Mouse (Mus musculus) embryonic facial prominence, embryonic 11.5 days (tissue): ENCODE data around the gene Sf3a3. TPM values are rescaled to one million over a fixed set of nuclear protein-coding genes. Genes with fewer than 3 reads are reported as not detected.
A peak's percentile ranks its signal among the peaks of the same experiment; 100 is the strongest.

Source experiments
- ATAC-seq: fragments of 200-750 bp; cut with Nextera tagmentation; replicated peaks from 2 replicates; pipeline ENCODE4 v1.8.0; 2017; ENCODE audit warnings: low read depth; ENCODE audit not compliant: insufficient number of reproducible peaks, low FRiP score, low TSS enrichment
- DNase-seq: peaks from one replicate; pipeline ENCODE4 v3.0.0-alpha.2; 2015; ENCODE audit warnings: low spot score
- H3K27ac ChIP-seq: fragments of 300-500 bp; sonication (generic); replicated peaks from 2 replicates; pipeline ENCODE4 v1.5.1; 2014; ENCODE audit warnings: mild to moderate bottlenecking, low read depth, low read length, control low read depth
- H3K27me3 ChIP-seq: fragments of 300-500 bp; sonication (generic); 2 replicates; pipeline ENCODE4 v1.6.1; 2014; ENCODE audit warnings: mild to moderate bottlenecking, low read length, moderate library complexity, mixed read lengths; ENCODE audit not compliant: control insufficient read depth, insufficient read depth
- H3K36me3 ChIP-seq: fragments of 300-500 bp; sonication (generic); replicated peaks from 2 replicates; pipeline ENCODE4 v1.6.1; 2014; ENCODE audit warnings: low read depth, mild to moderate bottlenecking, low read length, moderate library complexity, mixed read lengths; ENCODE audit not compliant: control insufficient read depth, insufficient read depth
- H3K4me1 ChIP-seq: fragments of 300-500 bp; sonication (generic); 2 replicates; pipeline ENCODE4 v1.6.1; 2014; ENCODE audit warnings: low read length, mixed read lengths; ENCODE audit not compliant: control insufficient read depth, insufficient read depth
- H3K4me2 ChIP-seq: fragments of 300-500 bp; sonication (generic); 2 replicates; pipeline ENCODE4 v1.6.1; 2014; ENCODE audit warnings: low read depth, mild to moderate bottlenecking, control low read depth, low read length, moderate library complexity
- H3K4me3 ChIP-seq: fragments of 300-500 bp; sonication (generic); 2 replicates; pipeline ENCODE4 v1.5.1; 2014; ENCODE audit warnings: low read depth, low read length, control low read depth
- H3K9ac ChIP-seq: fragments of 300-500 bp; sonication (generic); replicated peaks from 2 replicates; pipeline ENCODE4 v1.6.1; 2014; ENCODE audit warnings: mild to moderate bottlenecking, control low read depth, low read length
- H3K9me3 ChIP-seq: fragments of 300-500 bp; sonication (generic); replicated peaks from 2 replicates; pipeline ENCODE4 v1.6.1; 2016; ENCODE audit warnings: mild to moderate bottlenecking, low read length, inconsistent platforms, mixed read lengths; ENCODE audit not compliant: control insufficient read depth
- WGBS: fragments of 180-500 bp; shearing (Covaris S2); extraction: QIAGEN DNeasy Blood & Tissue Kit; methylation state at CpG from one replicate; pipeline ENCODE4 v1.1.7; 2014; 5-methylcytosine and 5-hydroxymethylcytosine counted together
- polyA plus RNA-seq: library from polyadenylated mRNA; unstranded; fragments of >200 nt; fragmentation: Nextera tagmentation; extraction: Ambion mirVana; gene quantifications from 2 replicates; pipeline ENCODE4 v1.2.1, GENCODE M21; 2014

Gene Sf3a3
- polyA plus RNA-seq, 1 experiment from 2014 or later = 236 TPM

- Histone ChIP-seq H3K4me2 (no peak overlapping the region), H3K4me1 (no peaks in the 10 kb centered on the region), H3K27ac (no peak overlapping the region), H3K4me3 (no peak overlapping the region), H3K27me3 (no peaks in the 10 kb centered on the region), H3K9me3 (no peaks in the 10 kb centered on the region), H3K36me3 (no peaks in the 10 kb centered on the region; the same call in 1 of the 2 replicates), H3K9ac (no peak overlapping the region)
- DNase-seq = no peak
- no peak for ATAC-seq
- 76% methylated on average over 5 of the region's 5 CpGs for WGBS
Observed at GRCm38 (mm10) chr4:124737486-124737885, 22.9 kb downstream of the Sf3a3 start.

GRCm38 (mm10) chr4:124738013-124738412 lies 23.4 kb downstream of the Sf3a3 start:
- WGBS = 67% methylated on average over 4 of the region's 4 CpGs
- H3K36me3 ChIP-seq = no peaks in the 10 kb centered on the region; the same call in 1 of the 2 replicates
- no peak for DNase-seq
- no peaks in the 10 kb centered on the region for H3K4me1 ChIP-seq
- no peak overlapping the region for H3K27ac ChIP-seq
- no peaks in the 10 kb centered on the region for H3K27me3 ChIP-seq
- no peak for ATAC-seq
- no peak overlapping the region for H3K9ac ChIP-seq
- no peaks in the 10 kb centered on the region for H3K9me3 ChIP-seq
- no peak overlapping the region for H3K4me2 ChIP-seq
- no peak overlapping the region for H3K4me3 ChIP-seq

- DNase-seq (no peak), ATAC-seq (no peak)
- no peak overlapping the region for H3K9ac ChIP-seq
- H3K27ac ChIP-seq = no peak overlapping the region
- 67% methylated on average over 1 of the region's 1 CpGs for WGBS
- H3K4me2 ChIP-seq = no peak overlapping the region
- no peaks in the 10 kb centered on the region for H3K36me3 ChIP-seq
- no peaks in the 10 kb centered on the region for H3K27me3 ChIP-seq
- H3K4me3 ChIP-seq = no peak overlapping the region
- H3K4me1 ChIP-seq = no peaks in the 10 kb centered on the region
- no peaks in the 10 kb centered on the region for H3K9me3 ChIP-seq
Observed at GRCm38 (mm10) chr4:124738783-124739182, 24.2 kb downstream of the Sf3a3 start.

- 17% methylated on average over 25 of the region's 25 CpGs for WGBS
- H3K27ac ChIP-seq = no peak within 1 kb of the TSS
- no peaks in the 10 kb centered on the region for H3K9me3 ChIP-seq
Observed at GRCm38 (mm10) chr4:124741376-124742343, 27.1 kb downstream of the Sf3a3 start, which contains the start of gene Inpp5b. Gene Inpp5b (plus strand): TSS chr4:124741850.

GRCm38 (mm10) chr4:124742839-124743238 lies 28.3 kb downstream of the Sf3a3 start:
- no peaks in the 10 kb centered on the region for H3K36me3 ChIP-seq
- no peak overlapping the region for H3K9ac ChIP-seq
- no peak overlapping the region for H3K4me3 ChIP-seq
- H3K9me3 ChIP-seq = no peaks in the 10 kb centered on the region
- 89% methylated on average over 11 of the region's 11 CpGs for WGBS
- no peaks in the 10 kb centered on the region for H3K27me3 ChIP-seq
- DNase-seq = no peak
- H3K4me2 ChIP-seq = no peak overlapping the region
- no peak for ATAC-seq
- H3K27ac ChIP-seq = no peak overlapping the region
- no peaks in the 10 kb centered on the region for H3K4me1 ChIP-seq

More at GRCm38 (mm10) chr4:124741376-124742343, 27.1 kb downstream of the Sf3a3 start, which contains the start of gene Inpp5b:
- Histone ChIP-seq H3K4me2 (peak within 1 kb of the TSS; percentile 67), H3K27me3 (no peaks in the 10 kb centered on the region), H3K4me3 (peak within 1 kb of the TSS; percentile 53), H3K9ac (peak within 1 kb of the TSS; percentile 61), H3K36me3 (no peaks in the 10 kb centered on the region), H3K4me1 (no peaks in the 10 kb centered on the region)
- DNase-seq (peak; percentile 84), ATAC-seq (peak; percentile 78)

GRCm38 (mm10) chr4:124746577-124746976 lies 32.0 kb downstream of the Sf3a3 start:
- no peak for ATAC-seq
- Histone ChIP-seq H3K36me3 (no peaks in the 10 kb centered on the region), H3K4me3 (no peak overlapping the region), H3K4me2 (no peak overlapping the region), H3K27me3 (no peaks in the 10 kb centered on the region), H3K9ac (no peak overlapping the region), H3K9me3 (no peaks in the 10 kb centered on the region), H3K4me1 (no peaks in the 10 kb centered on the region), H3K27ac (no peak overlapping the region)
- WGBS = 76% methylated on average over 7 of the region's 7 CpGs
- no peak for DNase-seq

GRCm38 (mm10) chr4:124747851-124748250 lies 33.3 kb downstream of the Sf3a3 start:
- Histone ChIP-seq H3K36me3 (no peaks in the 10 kb centered on the region), H3K4me3 (no peak overlapping the region), H3K9me3 (no peaks in the 10 kb centered on the region), H3K4me1 (no peaks in the 10 kb centered on the region), H3K4me2 (no peak overlapping the region), H3K27me3 (no peaks in the 10 kb centered on the region), H3K9ac (no peak overlapping the region), H3K27ac (no peak overlapping the region)
- WGBS = 58% methylated on average over 4 of the region's 4 CpGs
- DNase-seq (no peak), ATAC-seq (no peak)
